In the genomic region with DNA sequence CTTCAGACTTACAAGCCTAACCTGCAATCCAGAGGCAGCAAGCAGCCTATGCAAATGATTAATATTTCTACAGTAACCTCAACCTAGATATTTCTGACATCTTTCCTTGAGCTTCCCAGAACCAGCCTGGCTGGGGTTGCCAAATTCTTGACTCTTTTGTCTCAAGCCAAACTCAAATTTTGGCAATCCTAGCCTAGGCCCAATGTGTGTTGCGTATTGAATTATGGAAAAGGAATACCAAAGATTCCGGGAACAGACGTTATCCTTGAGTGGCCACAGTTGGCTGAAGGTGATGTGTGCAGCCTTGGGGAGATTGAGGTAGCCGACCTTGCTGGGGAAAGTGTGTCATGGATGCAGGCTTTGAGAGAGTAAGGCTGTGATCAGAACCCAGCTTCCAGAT, we compare ENCODE assay signal across 25 mouse cellular contexts. TPM values are rescaled to one million over a fixed set of nuclear protein-coding genes. Genes with fewer than 3 reads are reported as not detected.
A peak's percentile ranks its signal among the peaks of the same experiment; 100 is the strongest.
DNase-seq lines count a peak whose midpoint lies in the region; TF ChIP-seq lines count a peak whose summit lies in the region.
"Had no signal": no experiment of that assay in that cellular context is flagged by ENCODE, and none has a peak within 500 bp of the region (broad histone marks: within the 10 kb centered on the region; RNA-seq: fewer than 3 reads in every experiment).

No protein-coding gene starts in this region.

- intact Hi-C loops in left cerebral cortex, postnatal 36 days (cut with DNase I): no loop called here

- H3K4me1 ChIP-seq in kidney, adult 2 months (ENCODE audit: control insufficient read depth, insufficient read depth, low read length): peaks cover 6% of the 10 kb centered on the region
- H3K4me1 ChIP-seq: embryonic facial prominence, embryonic 13.5 days; embryonic facial prominence, embryonic 15.5 days; forebrain, embryonic 10.5 days; forebrain, embryonic 12.5 days had no signal

- WGBS in kidney, adult 2 months: 69% methylated on average over 4 of the region's 4 CpGs

- H3K4me3 ChIP-seq in kidney, adult 2 months (ENCODE audit: insufficient read depth, low read depth, low read length): no peak overlapping the region
- H3K4me3 ChIP-seq: embryonic facial prominence, embryonic 13.5 days; embryonic facial prominence, embryonic 15.5 days; erythroblast, embryonic 14.5 days; forebrain, embryonic 10.5 days; forebrain, embryonic 12.5 days had no signal

- peak; percentile 69 for DNase-seq in adrenal gland, adult 8-10 months
- no peak for DNase-seq in adrenal gland, postnatal 4 days (ENCODE audit: low spot score in 2 of 2)
- DNase-seq in kidney, adult 2 months: peak; percentile 37
- no peak for DNase-seq in kidney, postnatal 25 days
- DNase-seq in adipocyte (ENCODE audit: low spot score): peak; percentile 18
- DNase-seq in adrenal gland, postnatal 36 days: peak; percentile 9 to 44
- no peak for DNase-seq in left cerebral cortex, postnatal 36 days (ENCODE audit: low spot score in 2 of 2)
- no peak for DNase-seq in urinary bladder, postnatal 14 days (ENCODE audit: low spot score)
- DNase-seq: cerebellum, adult 11 months; cerebellum, adult 18-20 months; cerebellum, adult 8-10 months; cerebellum, adult 9-11 months; cerebellum, postnatal 14 days; cerebellum, postnatal 36 days; embryo, embryonic 11 days had no signal

- no peak for TF ChIP-seq POLR2A in kidney, adult 2 months (IDR thresholded peaks at IDR 0.05; ENCODE audit: low read depth, low read length)

- H3K36me3 ChIP-seq in kidney, adult 2 months (ENCODE audit: control insufficient read depth, insufficient read depth, low read length): no peaks in the 10 kb centered on the region
- H3K36me3 ChIP-seq: embryonic facial prominence, embryonic 13.5 days; embryonic facial prominence, embryonic 15.5 days; forebrain, embryonic 10.5 days; forebrain, embryonic 12.5 days had no signal

- H3K27ac ChIP-seq in kidney, adult 2 months (ENCODE audit: insufficient read depth, low read depth, low read length): no peak overlapping the region
- H3K27ac ChIP-seq: embryonic facial prominence, embryonic 13.5 days; embryonic facial prominence, embryonic 15.5 days; forebrain, embryonic 10.5 days; forebrain, embryonic 12.5 days had no signal

- H3K27me3 ChIP-seq in kidney, adult 2 months (replicated peaks; ENCODE audit: control insufficient read depth, insufficient read depth, low read length): no peaks in the 10 kb centered on the region
- H3K27me3 ChIP-seq: embryonic facial prominence, embryonic 13.5 days; embryonic facial prominence, embryonic 15.5 days; forebrain, embryonic 12.5 days had no signal

- no peak for TF ChIP-seq CTCF in kidney, adult 2 months (conservative IDR thresholded peaks at IDR 0.05; ENCODE audit: insufficient read depth, insufficient read length, low read depth, low read length)

RNA-seq across cellular contexts. Expression of gene Pdyn, which starts 40.8 kb away (rescaled TPM):
- total RNA-seq in adrenal gland, adult 8-10 months (2022): under 1 TPM in 3 of 4 experiments, not detected in 1; 0.14 to 0.48 (median 0.43) TPM
- under 1 TPM; 0.56 to 0.73 TPM for total RNA-seq in adrenal gland, postnatal 4 days (2021)
- polyA plus RNA-seq in kidney, adult 2 months (2012; rRNA removed): not detected in 2 replicates
- under 1 TPM; 0.10 to 0.30 TPM for total RNA-seq in adrenal gland, postnatal 36 days (2021)
- 10 to 100 TPM; 29.2 to 33.9 TPM for total RNA-seq in left cerebral cortex, postnatal 36 days (2021)
- total RNA-seq: common myeloid progenitor, adult 5-6 weeks; MEL had no signal
- polyA plus RNA-seq: activated CD4-positive, CD25-positive, alpha-beta regulatory T cell, adult 4 months; C2C12; embryonic facial prominence, embryonic 15.5 days; erythroblast, embryonic 14.5 days; Patski had no signal

Comparison
In these comparisons a context has a peak if more than half of its experiments do, and no peak if none do; other contexts are left out.
1. DNase-seq: peak in adrenal gland, adult 8-10 months (single experiment), kidney, adult 2 months (single experiment), adipocyte (single experiment) and adrenal gland, postnatal 36 days (2 of 2); none in adrenal gland, postnatal 4 days (0 of 2), kidney, postnatal 25 days (0 of 2), left cerebral cortex, postnatal 36 days (0 of 2) and urinary bladder, postnatal 14 days (single experiment).
2. RNA of gene Pdyn, which starts 40.8 kb away (total RNA-seq): 29.2 to 33.9 TPM in left cerebral cortex, postnatal 36 days; 0.56 to 0.73 TPM in adrenal gland, postnatal 4 days, 0.14 to 0.48 TPM in adrenal gland, adult 8-10 months and 0.10 to 0.30 TPM in adrenal gland, postnatal 36 days; every median in the first group is over 10 times any median in the second.